Mouse (Mus musculus) ES-Bruce4 (cell line): ENCODE data around the gene Ly75.

Source experiments
- CTCF ChIP-seq: IDR thresholded peaks from one replicate; pipeline ENCODE4 v1.8.1; 2011; ENCODE audit warnings: low read depth, low read length
- POLR2A ChIP-seq: IDR thresholded peaks from one replicate; pipeline ENCODE4 v1.8.1; 2011; ENCODE audit warnings: low read length; ENCODE audit not compliant: insufficient read depth

- TF ChIP-seq CTCF (no peak), POLR2A (no peak)
Measured at GRCm38 (mm10) chr2:60404763-60405162, 21.7 kb upstream of the Ly75 start.
